Mouse (Mus musculus): ENCODE results near the gene Asb15. TPM values are rescaled to one million over a fixed set of nuclear protein-coding genes. Genes with fewer than 3 reads are reported as not detected.

Gene Asb15
- polyA plus RNA-seq, 1 experiment from 2014 or later = not detected

- no peak for DNase-seq (ENCODE audit: low spot score)
- no peak overlapping the region for H3K4me3 ChIP-seq (ENCODE audit: low read depth, low read length)
These were observed 86.0 kb downstream of the Asb15 start for GRCm38 (mm10) chr6:24613918-24614317.

GRCm38 (mm10) chr6:24616746-24617145, 88.8 kb downstream of the Asb15 start:
- ATAC-seq (replicated peaks; ENCODE audit: low FRiP score) = no peak
- Histone ChIP-seq H3K27me3 (ENCODE audit: control insufficient read depth, insufficient read depth, low read length) (no peaks in the 10 kb centered on the region), H3K9ac (ENCODE audit: low read length) (no peak overlapping the region), H3K27ac (ENCODE audit: low read depth, low read length) (no peak overlapping the region), H3K9me3 (ENCODE audit: control insufficient read depth, low read length) (no peaks in the 10 kb centered on the region), H3K4me2 (ENCODE audit: low read depth, low read length, severe bottlenecking) (no peak overlapping the region), H3K36me3 (ENCODE audit: control insufficient read depth, insufficient read depth, low read length) (peaks cover 3% of the 10 kb centered on the region; the same call in 1 of the 2 replicates), H3K4me3 (ENCODE audit: low read depth, low read length) (no peak overlapping the region), H3K4me1 (replicated peaks; ENCODE audit: control insufficient read depth, insufficient read depth, low read length) (no peaks in the 10 kb centered on the region)
- no peak for DNase-seq (ENCODE audit: low spot score)
- 87% methylated on average over 4 of the region's 4 CpGs for WGBS

More at GRCm38 (mm10) chr6:24613918-24614317, 86.0 kb downstream of the Asb15 start:
- no peak for ATAC-seq (replicated peaks; ENCODE audit: low FRiP score)
- Histone ChIP-seq H3K4me1 (replicated peaks; ENCODE audit: control insufficient read depth, insufficient read depth, low read length) (no peaks in the 10 kb centered on the region), H3K9ac (ENCODE audit: low read length) (no peak overlapping the region), H3K9me3 (ENCODE audit: control insufficient read depth, low read length) (no peaks in the 10 kb centered on the region), H3K27me3 (ENCODE audit: control insufficient read depth, insufficient read depth, low read length) (no peaks in the 10 kb centered on the region), H3K27ac (ENCODE audit: low read depth, low read length) (no peak overlapping the region), H3K4me2 (ENCODE audit: low read depth, low read length, severe bottlenecking) (no peak overlapping the region), H3K36me3 (ENCODE audit: control insufficient read depth, insufficient read depth, low read length) (peaks cover 3% of the 10 kb centered on the region; the same call in 1 of the 2 replicates)
- 46% methylated on average over 4 of the region's 4 CpGs for WGBS

GRCm38 (mm10) chr6:24619285-24620045, 91.5 kb downstream of the Asb15 start:
- Histone ChIP-seq H3K27ac (ENCODE audit: low read depth, low read length) (no peak overlapping the region), H3K36me3 (ENCODE audit: control insufficient read depth, insufficient read depth, low read length) (peaks cover 5% of the 10 kb centered on the region), H3K9me3 (ENCODE audit: control insufficient read depth, low read length) (no peaks in the 10 kb centered on the region), H3K4me3 (ENCODE audit: low read depth, low read length) (no peak overlapping the region), H3K4me1 (replicated peaks; ENCODE audit: control insufficient read depth, insufficient read depth, low read length) (no peaks in the 10 kb centered on the region), H3K27me3 (ENCODE audit: control insufficient read depth, insufficient read depth, low read length) (no peaks in the 10 kb centered on the region), H3K9ac (ENCODE audit: low read length) (no peak overlapping the region), H3K4me2 (ENCODE audit: low read depth, low read length, severe bottlenecking) (no peak overlapping the region)
- DNase-seq (ENCODE audit: low spot score) (no peak), ATAC-seq (replicated peaks; ENCODE audit: low FRiP score) (0 out of 2 replicates have a peak, but pooled peaks have one; percentile 7)
- WGBS = 77% methylated on average over 5 of the region's 6 CpGs

- Histone ChIP-seq H3K4me1 (replicated peaks; ENCODE audit: control insufficient read depth, insufficient read depth, low read length) (no peaks in the 10 kb centered on the region), H3K27me3 (ENCODE audit: control insufficient read depth, insufficient read depth, low read length) (no peaks in the 10 kb centered on the region), H3K4me2 (ENCODE audit: low read depth, low read length, severe bottlenecking) (no peak overlapping the region), H3K27ac (ENCODE audit: low read depth, low read length) (no peak overlapping the region), H3K36me3 (ENCODE audit: control insufficient read depth, insufficient read depth, low read length) (peaks cover 5% of the 10 kb centered on the region), H3K9ac (ENCODE audit: low read length) (no peak overlapping the region), H3K4me3 (ENCODE audit: low read depth, low read length) (no peak overlapping the region), H3K9me3 (ENCODE audit: control insufficient read depth, low read length) (no peaks in the 10 kb centered on the region)
- ATAC-seq (replicated peaks; ENCODE audit: low FRiP score) (no peak), DNase-seq (ENCODE audit: low spot score) (no peak)
- 84% methylated on average over 2 of the region's 2 CpGs for WGBS
These were observed 93.0 kb downstream of the Asb15 start for GRCm38 (mm10) chr6:24620936-24621335.

- Histone ChIP-seq H3K4me3 (ENCODE audit: low read depth, low read length) (no peak overlapping the region), H3K9me3 (ENCODE audit: control insufficient read depth, low read length) (no peaks in the 10 kb centered on the region), H3K9ac (ENCODE audit: low read length) (no peak overlapping the region), H3K4me2 (ENCODE audit: low read depth, low read length, severe bottlenecking) (no peak overlapping the region), H3K27ac (ENCODE audit: low read depth, low read length) (no peak overlapping the region), H3K4me1 (replicated peaks; ENCODE audit: control insufficient read depth, insufficient read depth, low read length) (no peaks in the 10 kb centered on the region), H3K36me3 (ENCODE audit: control insufficient read depth, insufficient read depth, low read length) (peaks cover 5% of the 10 kb centered on the region), H3K27me3 (ENCODE audit: control insufficient read depth, insufficient read depth, low read length) (no peaks in the 10 kb centered on the region)
- WGBS = 88% methylated on average over 2 of the region's 2 CpGs
- DNase-seq (ENCODE audit: low spot score) (no peak), ATAC-seq (replicated peaks; ENCODE audit: low FRiP score) (no peak)
These were observed 94.2 kb downstream of the Asb15 start for GRCm38 (mm10) chr6:24622098-24622497.

Other genes starting within 250 kb of the Asb15 start
- 0.47 and 0.55 TPM in 2 replicates for gene Iqub, start 13.1 kb upstream of the Asb15 start, polyA plus RNA-seq (2014; fragmentation: Nextera tagmentation; extraction: Ambion mirVana)
- 203 and 232 TPM in 2 replicates for gene Ndufa5, start 131 bp upstream of the Asb15 start, polyA plus RNA-seq (2014; fragmentation: Nextera tagmentation; extraction: Ambion mirVana)
- gene Lmod2, start 69.6 kb downstream of the Asb15 start, polyA plus RNA-seq (2014; fragmentation: Nextera tagmentation; extraction: Ambion mirVana) = not detected in 2 replicates
- 64.0 and 68.2 TPM in 2 replicates for gene Wasl, start 136.9 kb downstream of the Asb15 start, polyA plus RNA-seq (2014; fragmentation: Nextera tagmentation; extraction: Ambion mirVana)
- gene Hyal6, start 205.1 kb downstream of the Asb15 start, polyA plus RNA-seq (2014; fragmentation: Nextera tagmentation; extraction: Ambion mirVana) = 0.08 TPM in 1 of 2 replicates, not detected in the other
- not detected in 2 replicates for gene Hyal4, start 220.2 kb downstream of the Asb15 start, polyA plus RNA-seq (2014; fragmentation: Nextera tagmentation; extraction: Ambion mirVana)

All from forebrain, embryonic 11.5 days (tissue).